Mouse (Mus musculus): ENCODE measurements around the gene Ctnnal1.

DNA sequence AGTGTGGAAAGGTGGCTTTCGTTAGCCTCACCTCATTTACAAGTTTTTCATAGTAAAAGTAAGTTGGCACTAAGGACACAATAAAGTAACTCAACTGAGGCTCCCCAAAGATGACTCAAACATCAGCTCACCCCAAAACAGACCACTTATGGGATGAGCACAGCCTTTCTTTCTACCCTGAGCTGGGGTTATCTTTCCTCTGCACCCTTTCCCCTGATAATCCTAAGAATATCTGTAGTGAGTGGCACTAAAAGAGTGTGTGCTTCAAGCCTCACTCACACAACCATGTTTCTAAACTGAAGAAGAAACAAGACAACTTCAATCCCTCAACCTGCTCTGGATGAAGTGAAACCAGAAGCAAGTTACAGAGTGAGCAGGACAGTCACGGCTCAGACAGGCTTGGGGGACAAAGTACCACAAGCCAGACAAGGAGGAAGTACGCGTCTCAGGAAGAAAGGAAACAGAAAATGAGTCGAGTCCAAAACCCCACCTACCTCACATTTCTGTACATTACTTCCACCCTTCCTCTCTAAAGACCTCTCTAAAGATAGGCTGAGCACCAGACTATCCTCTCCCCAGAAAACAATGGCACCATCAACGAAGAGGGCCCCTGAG is 27.6 kb upstream of the Ctnnal1 start:
- TF ChIP-seq POLR2A (IDR thresholded peaks at IDR 0.05; ENCODE audit: low read depth, low read length) = no peak
- TF ChIP-seq CTCF (IDR thresholded peaks at IDR 0.05; ENCODE audit: extremely low read depth, insufficient read depth, insufficient read length, insufficient replicate concordance) = no peak
